Mouse (Mus musculus): ENCODE results near the gene Cwc22.

Cwc22 gene

DNA sequence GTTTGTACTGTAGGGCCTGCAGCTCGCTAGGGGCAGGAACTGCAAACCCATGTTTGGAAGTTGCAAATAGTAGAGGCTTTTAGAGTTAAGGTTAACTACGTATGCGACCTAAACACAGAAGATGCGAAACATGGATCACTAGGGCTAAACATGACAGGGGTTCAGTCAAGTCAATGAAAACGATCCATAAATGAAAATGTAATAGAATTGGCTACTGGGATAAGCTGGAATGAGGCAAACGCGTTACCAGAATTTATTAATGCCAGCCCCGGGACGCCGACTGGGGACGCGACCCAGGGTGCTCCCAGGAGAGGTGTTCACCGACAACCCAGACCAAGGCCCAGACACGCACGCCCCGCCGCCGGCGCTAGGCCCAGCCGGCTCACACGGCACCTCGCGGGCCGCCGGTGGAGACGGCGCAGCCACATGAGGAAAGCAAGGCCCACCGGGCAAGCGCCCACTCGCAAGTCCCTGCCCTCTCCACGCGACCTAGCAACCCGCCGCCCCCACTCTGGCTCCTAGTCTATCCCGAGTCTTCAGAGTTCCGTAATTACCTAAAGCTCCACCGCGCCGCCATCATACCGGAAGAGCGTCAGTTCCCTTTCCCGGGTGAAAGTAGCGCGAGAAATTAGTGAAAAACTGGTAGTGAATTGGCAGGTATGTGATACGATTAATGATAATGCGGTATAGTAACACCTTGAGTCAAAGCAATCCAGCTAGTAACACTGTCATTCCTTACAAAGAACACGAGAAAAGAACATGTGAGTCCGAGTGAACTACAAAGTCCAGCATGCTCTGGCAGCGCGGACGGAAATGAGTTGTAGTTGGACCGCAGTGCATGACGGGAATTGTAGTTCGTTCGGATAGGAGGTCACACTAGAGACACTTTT is at the start of gene Cwc22:
Cwc22 (minus strand) TSS at position 780 of the 890 bp plus-strand sequence.
- DNase-seq: peak; percentile 88

DNA sequence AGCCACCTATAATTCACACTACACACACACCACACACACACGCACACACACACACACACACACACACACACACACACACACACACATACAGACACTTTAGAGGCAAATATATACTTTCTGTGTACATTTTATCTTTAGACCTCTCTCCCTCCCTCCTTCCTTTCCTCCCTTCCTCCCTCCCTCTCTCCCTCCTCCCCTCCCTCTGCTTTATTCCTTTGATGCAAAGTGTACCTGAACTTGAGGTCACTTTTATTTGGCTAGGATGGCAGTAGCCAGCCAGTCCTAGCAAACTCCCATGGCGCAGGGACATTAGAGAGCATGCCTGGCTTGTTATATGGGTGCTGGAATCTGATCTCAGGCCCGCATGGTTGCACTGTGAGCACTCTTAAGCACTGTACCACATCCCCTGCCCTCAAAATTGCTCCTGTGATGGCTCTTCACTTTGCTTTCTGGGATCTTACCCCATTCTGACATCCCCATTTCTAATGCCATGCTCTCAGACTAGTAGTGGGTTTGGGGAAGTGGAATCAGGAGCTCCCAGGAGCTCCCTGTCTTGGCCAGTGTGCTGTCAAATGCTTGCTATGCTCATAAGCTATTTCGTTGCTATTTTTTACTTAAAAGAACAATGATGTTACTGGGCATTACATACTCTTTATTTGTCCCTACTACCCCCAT is 47.7 kb upstream of the Cwc22 start:
- no peak for DNase-seq

DNA sequence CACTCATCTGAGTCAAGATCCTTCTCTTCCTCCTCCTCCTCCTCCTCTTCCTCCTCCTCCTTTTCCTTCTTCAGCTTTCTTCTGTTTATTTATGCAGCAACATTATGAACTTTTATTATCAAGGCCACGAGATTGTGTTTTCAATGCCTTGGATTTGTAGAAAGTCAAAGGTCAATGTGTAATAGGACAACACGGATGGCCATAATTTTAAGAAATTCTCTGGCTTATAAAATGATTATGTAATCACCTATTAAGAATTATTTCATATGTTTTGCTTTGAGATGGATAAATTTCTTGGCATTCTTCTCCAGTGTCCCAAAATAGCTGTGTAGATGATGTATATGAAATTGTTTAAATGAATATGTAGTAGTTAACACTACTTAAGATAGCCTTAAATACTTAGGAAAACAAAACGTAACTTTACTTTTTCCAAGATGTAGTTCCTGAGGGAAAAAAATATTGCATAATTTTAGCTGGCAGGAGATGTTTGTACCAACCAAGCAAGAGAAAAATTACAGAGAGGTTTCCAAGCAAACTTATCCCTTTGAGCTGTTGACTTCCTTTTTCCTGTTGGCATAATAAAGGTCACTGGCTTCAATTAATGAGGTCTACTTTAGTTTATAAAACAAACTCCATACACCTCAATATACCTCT is 46.9 kb upstream of the Cwc22 start:
- DNase-seq: no peak

DNA sequence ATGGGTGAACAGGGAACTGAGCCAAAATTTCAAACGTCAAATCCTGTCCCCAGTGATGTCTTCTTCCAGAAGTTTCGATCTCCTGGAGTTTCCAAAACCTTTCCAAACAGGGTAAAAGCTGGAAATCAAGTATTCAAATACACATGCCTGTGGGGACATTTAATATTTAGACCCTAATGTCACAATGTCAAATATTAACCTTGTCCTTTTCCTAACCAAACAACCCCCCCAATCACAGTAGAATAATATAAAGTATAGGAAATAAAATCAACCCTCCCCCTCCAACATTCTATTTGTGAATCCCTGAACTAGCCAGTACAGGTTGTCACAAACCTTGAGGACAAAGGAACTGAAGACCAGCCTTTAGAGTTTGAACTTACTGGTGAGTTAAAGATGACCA is 44.6 kb upstream of the Cwc22 start:
- no peak for DNase-seq

DNA sequence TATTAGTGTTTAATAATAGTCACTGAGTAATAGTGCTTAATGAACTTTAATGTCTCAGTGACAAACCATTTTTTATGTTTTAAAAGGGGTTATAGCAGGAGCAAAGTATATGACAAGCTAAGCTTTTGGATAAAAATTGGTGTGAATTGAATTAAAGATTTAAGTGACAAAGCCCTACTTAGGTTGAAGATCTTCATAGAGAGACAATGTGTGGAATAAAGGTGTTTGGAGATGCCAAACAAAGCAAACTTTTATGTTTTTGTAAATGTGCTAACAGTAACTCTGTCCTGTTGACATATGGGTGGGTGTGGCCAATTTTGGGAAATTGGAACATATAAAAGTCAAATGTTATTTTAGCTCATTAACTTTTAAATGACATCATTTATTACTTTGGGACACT is 43.9 kb upstream of the Cwc22 start:
- no peak for DNase-seq

DNA sequence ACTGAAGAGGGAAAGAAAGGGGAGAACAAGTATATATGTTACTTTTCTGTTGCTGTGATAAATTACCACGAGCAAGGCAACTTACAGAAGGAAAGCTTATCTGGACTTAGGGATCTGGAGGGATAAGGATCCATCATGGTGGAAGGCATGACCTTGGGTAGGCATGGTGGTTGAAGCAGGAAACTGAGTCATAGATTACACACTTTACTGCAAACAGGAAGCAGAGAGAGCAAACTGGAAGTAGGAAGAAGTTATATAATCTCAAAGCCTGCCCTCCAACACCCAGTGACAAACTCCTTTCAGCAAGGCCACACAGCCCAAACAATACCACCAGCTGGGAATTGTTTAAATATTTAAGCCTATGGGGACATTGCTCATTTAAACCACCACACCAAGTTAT is 43.2 kb upstream of the Cwc22 start:
- DNase-seq: no peak

DNA sequence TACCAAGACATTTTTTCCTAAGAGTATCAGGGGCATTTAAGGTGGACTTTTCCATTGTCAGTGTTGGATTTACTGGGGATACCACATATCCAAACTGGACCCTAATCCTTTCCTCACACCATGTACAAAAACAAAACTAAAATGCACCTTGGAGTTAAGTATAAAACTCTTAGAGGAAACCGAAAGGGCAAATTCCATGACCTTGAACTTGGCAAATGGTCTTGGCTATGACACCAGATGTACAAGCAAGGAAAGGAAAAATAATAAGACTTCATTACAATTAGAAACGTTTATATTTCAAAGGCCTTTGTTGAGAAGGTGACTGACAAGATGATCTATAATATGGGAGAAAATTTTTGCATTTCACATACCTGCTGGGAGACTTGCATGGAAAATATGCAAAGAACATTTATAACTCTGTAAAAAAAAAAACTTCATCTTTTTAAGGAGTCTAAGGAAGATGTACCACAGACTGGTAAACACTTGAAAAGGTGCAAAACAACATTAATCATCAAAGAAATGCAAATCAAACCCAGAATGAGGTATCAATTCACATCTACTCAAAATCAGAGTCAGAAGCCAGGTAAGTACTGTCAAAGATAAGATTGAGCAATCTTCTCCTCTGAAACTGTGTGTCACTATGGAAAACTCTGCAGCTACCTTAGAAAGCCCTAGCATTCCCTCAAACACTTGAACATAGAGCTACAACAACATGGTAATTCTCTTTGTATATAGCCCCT is 40.0 kb upstream of the Cwc22 start:
- no peak for DNase-seq

DNA sequence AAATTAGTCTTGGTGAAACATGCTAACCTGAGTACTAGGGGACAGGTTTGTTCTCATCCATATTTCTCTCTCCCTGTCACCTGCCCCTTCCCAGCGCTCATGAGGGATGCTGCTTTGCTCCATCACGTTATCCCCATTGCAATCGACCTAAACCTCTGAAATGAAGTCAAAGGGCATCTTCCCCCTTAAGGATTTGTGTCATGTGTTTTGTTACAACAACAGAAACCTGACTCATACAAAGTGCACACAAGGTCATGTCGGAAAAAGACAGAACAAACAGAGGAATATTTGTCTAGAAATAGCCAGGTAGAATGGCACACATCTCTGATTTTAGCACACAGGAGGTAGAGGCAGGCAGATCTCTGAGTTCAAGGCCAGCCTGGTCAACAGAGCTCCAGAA is 38.0 kb upstream of the Cwc22 start:
- no peak for DNase-seq

DNA sequence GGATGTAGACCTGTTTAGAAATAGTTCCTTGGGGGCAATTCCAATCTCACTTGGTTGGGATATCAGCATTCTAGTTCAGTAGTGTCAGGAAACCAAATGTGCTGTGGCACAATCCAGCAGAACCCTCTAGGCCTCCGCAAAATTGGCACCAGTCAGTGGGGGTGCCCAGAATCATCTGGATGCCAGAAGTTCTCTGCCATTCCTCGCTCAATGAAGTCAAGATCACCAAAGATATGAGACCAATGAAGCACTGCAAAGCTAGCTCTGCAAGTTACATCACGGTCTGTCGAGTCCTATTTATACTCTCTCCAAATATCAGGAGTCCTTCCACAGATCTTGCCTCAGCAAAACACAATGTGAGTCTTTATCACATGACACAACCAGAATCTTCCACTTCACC is 35.7 kb upstream of the Cwc22 start:
- no peak for DNase-seq

DNA sequence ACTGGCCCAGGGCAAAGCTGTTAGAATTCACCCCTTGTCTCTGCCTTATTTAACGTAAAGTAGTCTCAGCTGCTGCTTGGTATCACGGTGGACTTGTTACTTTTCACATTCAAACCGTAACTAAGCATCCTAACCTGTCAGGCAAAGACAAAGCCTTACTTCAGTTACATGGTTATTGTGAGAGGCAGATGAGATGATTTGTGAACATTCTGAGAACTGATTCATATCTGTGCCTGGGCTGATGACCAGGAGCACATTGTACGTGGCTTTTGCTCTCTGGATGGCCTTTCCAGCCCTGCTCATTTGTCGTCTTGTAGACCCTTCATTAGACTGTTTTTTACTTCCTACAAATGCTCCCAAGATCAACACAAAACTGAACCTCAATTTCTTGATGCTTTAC is 34.5 kb upstream of the Cwc22 start:
- DNase-seq: no peak

DNA sequence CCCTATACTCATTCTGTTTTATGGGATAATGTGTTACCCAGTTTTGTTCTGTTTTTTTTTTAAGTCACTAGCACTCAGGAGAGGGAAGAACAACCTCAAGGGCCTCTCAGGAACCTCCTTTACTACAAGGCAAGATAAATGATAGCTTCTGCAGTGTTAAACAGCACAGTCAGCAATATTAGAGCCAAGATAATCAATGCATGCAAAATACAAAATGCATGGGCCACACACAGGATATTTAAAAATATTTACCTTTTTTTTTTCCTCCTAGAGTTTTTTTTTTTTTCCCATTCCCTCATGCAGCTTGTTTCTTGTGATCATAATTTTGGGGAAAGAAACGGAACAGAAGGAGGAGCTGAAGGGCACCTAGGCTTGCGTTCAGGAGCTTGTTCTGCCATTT is 33.3 kb upstream of the Cwc22 start:
- no peak for DNase-seq

DNA sequence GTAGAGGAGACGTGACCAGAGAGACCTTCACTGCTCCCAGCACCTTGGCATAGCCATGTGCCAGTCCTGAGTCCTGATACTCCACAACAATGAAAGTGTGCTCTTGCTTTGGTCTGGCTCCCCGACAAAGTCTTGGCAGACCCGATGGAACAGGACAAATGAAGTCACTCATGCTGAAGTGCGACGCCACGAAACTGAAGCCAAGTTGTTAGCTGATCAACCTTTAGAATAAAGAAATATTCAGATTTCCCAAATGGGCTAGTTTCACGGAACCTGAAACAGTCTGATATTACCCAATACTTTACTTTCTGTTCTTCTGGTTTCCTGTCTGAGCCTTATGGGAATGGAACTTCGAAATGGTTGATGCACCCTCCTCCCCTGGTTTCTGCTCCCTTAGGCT is 32.9 kb upstream of the Cwc22 start:
- DNase-seq: no peak

DNA sequence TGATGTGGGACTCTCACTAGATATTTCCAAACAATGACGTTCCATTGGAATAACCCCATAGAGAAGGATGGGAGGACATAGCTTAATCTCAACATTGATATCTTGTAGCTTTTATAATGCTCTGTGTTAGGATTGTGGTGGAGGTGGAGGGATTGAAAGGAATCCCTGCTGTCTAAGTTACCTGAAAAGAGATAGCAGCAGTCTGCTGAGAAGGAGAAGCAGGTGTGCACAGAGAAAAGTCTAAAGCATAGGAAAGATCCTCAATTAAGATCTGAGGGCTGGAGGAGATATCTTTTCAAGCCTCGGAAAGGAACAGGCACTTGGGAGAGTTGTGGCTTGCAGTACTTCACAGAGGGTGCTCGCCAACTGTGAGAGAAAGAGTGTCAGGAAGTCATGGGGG is 32.1 kb upstream of the Cwc22 start:
- no peak for DNase-seq

DNA sequence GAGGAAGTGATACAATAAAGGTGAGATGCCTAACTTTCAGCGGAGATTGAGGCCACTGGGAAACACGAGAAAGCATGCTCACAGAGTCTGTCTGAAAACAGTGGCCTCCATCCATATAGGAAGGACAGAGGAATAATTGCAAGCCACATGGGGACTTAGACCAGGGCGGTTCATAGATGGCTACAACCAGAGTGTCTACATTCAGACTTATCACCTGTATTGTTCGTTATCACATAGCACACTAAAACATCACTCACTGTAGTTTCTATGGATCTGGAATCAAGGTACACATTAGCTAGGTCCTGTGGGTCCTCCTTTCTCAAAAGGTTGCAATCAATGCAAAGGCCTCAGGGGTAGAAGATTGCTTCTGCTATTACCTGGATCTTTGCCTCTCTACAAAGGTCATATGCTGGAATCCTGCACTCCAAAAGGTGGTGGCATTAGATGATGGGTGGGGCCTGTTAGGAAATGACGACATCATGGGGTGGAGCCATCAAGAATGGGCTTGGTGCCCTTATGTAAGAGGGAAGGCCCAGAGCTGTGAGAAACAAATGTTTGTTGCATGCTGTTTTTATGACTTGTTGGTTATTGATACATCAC is 30.2 kb upstream of the Cwc22 start:
- no peak for DNase-seq

DNA sequence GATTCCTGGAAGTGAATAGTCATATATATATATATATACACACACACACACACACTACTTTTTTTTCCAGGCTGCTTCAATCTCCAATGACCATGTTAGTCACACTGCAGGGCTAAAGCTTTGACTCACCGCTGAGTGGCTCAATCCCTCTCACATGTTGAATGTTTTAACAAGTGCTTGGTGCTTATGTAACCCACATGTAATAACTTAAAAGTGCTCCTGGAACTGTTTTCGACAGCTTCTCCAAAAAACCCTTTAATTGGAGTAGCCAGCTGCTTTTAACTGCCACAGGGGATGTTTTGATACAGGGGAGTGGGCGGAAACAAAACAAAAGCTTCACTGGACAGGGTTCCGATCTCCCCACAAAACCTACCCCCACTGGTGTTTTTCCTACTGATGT is 29.4 kb upstream of the Cwc22 start:
- no peak for DNase-seq

DNA sequence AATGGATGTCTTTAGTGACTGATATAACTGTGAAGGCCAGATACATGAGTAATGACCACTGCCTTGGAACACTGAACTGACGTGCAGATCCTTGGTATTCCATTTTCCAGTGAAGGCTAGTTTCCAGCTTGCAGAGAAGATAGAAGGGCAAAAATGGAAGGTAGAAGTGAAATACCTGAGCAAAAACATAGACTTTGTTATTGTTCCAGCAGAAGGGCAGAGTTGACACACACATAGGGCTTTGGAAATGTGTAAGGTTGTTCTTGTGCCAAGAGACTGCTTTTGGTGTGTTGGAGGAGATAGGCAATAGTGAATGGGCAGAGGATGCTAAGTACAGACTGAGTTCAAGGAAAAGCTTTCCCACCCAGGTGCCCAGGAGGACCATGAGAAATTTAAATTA is 28.8 kb upstream of the Cwc22 start:
- DNase-seq: no peak

DNA sequence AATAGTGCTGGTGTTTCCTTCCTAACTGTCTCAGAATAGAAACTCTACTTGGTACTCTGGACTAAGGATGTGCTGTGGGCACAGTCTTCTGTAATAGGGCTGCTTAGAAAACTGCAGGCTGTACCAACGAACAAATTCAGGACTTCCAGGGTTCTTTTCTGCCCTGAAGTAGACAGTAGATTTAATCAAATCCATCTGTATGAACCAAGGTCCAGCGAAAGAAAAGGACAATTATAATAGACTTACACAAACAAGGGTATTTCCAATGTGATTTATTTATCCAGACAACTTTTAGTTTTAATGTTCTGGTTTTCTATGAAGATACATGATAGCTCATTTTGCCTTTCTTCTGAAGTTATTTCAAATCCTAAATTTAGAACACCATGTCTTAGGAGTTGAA is 28.2 kb upstream of the Cwc22 start:
- no peak for DNase-seq

DNA sequence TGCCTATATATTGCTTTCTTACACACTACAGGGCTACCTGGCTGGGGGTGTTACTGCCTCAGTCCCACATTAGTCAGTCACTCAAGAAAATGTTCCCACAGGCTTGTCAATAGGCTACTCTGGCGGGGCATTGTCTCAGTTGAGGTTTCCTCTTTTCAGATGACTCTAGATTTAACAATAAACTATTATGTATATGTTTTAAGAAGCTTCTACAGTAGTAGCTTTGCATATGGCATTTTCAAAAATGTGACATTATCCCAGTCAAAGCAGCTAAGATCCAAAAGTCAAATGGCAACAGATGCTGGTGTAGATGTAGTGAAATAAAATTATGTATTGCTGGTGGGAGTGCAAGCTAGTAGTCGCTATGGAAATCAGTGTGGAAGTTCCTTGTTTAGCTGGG is 27.1 kb upstream of the Cwc22 start:
- no peak for DNase-seq

DNA sequence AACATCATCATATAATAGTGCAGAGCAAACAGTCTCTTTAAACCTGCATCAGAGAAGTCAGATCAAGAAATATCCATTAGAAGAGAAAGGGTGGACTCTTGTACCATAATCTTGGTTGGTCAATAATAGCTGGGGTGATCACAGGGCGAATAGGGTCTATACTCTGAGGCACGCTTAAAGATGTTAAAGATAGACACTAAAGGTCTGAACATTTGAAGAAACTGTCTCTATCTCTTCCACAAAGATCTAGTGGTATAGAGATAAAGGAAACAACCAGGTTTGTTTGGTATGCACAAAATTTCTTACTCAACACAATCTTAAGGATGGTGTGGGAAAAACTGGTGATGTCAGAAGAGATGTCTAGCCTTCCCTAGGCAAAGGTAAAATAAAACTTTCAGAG is 26.4 kb upstream of the Cwc22 start:
- no peak for DNase-seq

DNA sequence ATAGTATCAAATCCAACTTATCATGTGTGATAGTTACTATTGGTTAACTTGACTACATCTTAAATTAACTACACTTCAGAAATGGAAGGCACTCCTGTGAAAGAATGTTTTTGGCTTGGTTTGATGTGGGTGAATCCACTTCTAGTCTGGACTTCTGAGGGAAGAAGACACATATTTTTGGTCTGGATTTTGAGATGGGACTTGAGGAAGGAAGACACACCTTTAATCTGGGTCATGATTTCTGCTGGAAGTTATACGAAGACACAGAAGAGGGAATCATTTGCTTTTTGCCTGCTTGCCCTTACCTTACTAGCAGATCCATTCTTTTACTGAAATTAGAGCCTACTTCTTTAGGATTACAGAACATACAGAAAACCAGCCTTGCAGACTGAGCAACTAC is 25.7 kb upstream of the Cwc22 start:
- DNase-seq: no peak

DNA sequence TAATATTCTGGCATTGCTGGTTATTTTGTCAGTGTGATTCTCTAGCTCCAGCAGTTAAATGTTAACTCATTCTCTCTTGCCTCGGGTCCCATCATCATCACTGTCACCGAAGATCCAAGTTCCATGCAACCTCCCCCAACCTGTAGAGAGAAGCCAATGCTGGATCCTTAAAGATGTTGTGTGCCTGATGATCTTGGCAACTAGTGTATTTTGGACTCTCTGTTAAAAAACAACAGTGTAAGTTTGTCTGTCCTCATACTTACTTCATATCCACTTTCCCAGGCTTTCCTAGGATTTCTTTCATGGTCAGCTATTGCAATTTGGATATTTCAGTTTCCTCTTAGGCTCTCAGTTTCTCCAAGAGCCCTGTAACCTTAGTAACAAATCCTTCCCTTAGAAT is 25.2 kb upstream of the Cwc22 start:
- DNase-seq: no peak

DNA sequence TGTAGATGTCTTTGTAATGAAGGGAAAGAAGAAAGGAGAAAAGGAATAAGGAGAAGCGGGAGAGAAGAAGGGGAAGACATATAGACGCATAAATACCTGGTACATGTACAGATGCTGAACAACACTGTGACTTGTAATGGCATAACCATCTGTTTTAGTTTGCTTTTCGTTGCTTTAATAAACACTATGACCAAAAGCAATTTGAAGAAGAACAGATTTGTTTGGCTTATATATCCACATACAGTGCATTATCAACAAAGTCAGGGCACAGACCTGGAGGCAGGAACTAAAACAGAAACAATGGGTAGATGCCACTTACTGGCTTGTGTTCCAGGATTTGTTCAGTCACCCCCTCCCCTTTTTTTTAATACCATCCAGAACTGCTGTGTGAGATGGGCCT is 24.4 kb upstream of the Cwc22 start:
- no peak for DNase-seq

DNA sequence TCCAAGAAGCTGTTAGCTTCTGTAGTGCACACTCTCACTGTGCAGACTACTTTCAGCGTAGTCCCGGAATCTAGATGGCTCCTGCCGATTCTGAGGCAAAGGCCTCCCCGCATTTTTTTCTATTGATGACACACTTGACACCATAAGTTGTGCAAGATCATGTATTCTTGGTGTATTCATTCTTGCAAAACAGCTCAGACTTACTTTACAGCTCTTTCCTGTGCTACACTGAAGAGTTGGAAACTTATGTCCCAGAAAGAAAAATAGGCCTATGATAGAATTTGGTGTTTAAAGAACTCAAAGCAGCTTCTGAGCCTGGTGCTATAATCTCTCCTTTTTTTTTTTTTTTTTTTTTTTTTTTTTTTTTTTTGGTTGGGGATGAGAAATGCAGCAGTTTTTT is 23.8 kb upstream of the Cwc22 start:
- DNase-seq: no peak
